Mouse (Mus musculus): ENCODE measurements around the gene Eno1. TPM values are rescaled to one million over a fixed set of nuclear protein-coding genes. Genes with fewer than 3 reads are reported as not detected.

Eno1 gene
- 1,990 and 2,045 TPM in 2 replicates for polyA plus RNA-seq (2015; fragmentation: Nextera tagmentation; extraction: Ambion mirVana)

DNA sequence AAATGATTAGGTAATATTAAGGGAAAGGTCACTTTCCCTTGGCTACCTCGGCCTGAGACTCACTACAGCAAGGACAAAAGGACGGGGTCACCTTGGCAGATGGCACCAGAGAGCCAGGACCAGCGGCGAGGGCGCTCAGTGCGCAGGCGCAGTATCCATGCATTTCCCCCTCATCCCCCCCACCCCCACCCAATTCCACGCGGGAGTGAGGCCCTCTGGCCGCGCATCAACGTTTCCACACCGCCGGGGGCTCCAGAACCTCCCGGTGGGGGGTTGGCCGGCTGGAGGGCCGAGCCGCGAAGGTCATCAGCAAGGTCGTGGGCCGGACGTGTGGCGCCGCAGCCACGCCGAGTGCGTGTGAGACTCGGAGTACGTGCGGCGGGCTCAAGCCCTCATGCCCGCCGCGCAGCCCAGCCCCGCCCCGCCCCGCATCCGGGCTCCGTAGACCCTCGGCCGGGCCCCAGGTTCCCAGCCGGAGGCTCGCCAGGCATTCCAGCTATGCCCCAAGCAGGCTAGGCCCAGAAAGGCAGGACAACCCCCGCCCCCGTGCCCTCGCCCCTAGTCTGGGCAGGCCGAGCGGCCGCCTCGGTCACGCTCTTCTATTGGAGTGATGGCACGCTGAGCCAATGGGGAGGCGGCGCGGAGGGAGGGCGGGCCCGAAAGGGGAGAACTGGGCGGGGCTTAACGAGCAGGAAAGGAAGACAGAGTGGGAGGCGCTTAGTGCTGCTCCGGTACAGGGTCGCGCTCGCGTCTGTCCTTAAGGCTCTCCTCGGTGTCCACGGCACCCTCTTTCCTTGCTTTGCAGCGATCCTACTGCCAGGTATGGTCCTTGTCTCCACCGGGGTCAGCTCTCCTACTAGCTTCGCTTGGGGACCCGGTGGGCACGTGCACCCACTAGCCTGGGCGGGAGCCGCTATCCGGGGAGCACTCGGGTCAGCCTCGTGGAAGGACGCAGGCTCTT is at the start of gene Eno1:
Gene Eno1, plus strand, starts transcription at position 201 of the 961 bp plus-strand sequence.
- Histone ChIP-seq H3K4me2 (replicated peaks; ENCODE audit: low read depth, low read length) (peak within 1 kb of the TSS; percentile 82), H3K9me3 (ENCODE audit: low read length) (no peaks in the 10 kb centered on the region), H3K4me1 (ENCODE audit: insufficient read depth, low read length) (peaks cover 46% of the 10 kb centered on the region), H3K36me3 (ENCODE audit: insufficient read depth, low read length) (peaks cover 22% of the 10 kb centered on the region), H3K27me3 (ENCODE audit: insufficient read depth, low read length) (no peaks in the 10 kb centered on the region), H3K9ac (replicated peaks; ENCODE audit: low read length) (peak within 1 kb of the TSS; percentile 96), H3K27ac (ENCODE audit: low read length) (peak within 1 kb of the TSS; percentile 99), H3K4me3 (ENCODE audit: low read length) (peak within 1 kb of the TSS; percentile 95)
- WGBS, result under 1% methylated on average over 72 of the region's 78 CpGs
- ATAC-seq (ENCODE audit: low FRiP score, low TSS enrichment), result peak; percentile 99

DNA sequence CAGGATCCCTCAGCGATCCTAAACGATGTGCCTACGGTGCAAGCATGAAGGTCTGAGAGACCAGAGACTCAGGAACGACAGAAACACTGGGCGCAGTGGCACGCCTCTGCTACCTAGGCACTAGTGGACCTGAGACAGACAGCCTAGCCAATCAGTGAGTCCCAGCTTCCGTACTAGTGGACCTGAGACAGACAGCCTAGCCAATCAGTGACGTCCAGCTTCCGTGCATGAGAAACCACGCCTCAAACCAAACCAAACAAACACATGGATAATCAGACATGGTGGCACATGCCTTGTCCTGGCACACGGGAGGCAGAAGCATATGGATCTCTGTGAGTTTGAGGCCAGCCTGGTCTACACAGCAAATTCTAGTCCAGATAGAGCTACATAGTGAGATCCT is 48.3 kb upstream of the Eno1 start:
- Histone ChIP-seq H3K4me3 (ENCODE audit: low read length) (no peak overlapping the region), H3K9ac (replicated peaks; ENCODE audit: low read length) (no peak overlapping the region), H3K27me3 (ENCODE audit: insufficient read depth, low read length) (no peaks in the 10 kb centered on the region), H3K27ac (ENCODE audit: low read length) (no peak overlapping the region), H3K4me1 (ENCODE audit: insufficient read depth, low read length) (no peaks in the 10 kb centered on the region), H3K36me3 (ENCODE audit: insufficient read depth, low read length) (no peaks in the 10 kb centered on the region), H3K4me2 (replicated peaks; ENCODE audit: low read depth, low read length) (no peak overlapping the region), H3K9me3 (ENCODE audit: low read length) (no peaks in the 10 kb centered on the region)
- 50% methylated on average over 11 of the region's 11 CpGs for WGBS
- ATAC-seq (ENCODE audit: low FRiP score, low TSS enrichment), result no peak

DNA sequence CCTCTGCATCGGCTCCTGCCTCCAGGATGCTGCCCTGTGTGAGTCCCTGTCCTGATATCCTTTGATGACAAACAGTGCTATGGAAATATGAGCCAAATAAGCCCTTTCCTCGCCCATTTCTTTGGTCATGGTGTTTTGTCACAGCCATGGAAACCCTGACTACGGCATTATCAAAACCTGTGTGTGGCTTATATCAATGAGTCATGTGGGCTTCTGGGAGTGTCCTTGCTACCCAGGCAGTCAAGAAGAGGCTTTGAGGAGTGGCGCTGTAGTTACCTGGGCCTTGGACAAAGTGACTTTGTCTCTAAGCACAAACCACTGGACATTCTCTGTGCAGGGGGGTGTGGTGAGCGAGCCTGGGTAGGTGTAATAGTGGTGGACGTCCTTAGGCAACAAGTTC is 44.3 kb upstream of the Eno1 start:
- 76% methylated on average over 6 of the region's 6 CpGs for WGBS
- Histone ChIP-seq H3K27ac (ENCODE audit: low read length) (no peak overlapping the region), H3K4me3 (ENCODE audit: low read length) (no peak overlapping the region), H3K27me3 (ENCODE audit: insufficient read depth, low read length) (no peaks in the 10 kb centered on the region), H3K4me1 (ENCODE audit: insufficient read depth, low read length) (no peaks in the 10 kb centered on the region), H3K9ac (replicated peaks; ENCODE audit: low read length) (no peak overlapping the region), H3K36me3 (ENCODE audit: insufficient read depth, low read length) (no peaks in the 10 kb centered on the region), H3K4me2 (replicated peaks; ENCODE audit: low read depth, low read length) (no peak overlapping the region), H3K9me3 (ENCODE audit: low read length) (no peaks in the 10 kb centered on the region)
- ATAC-seq (ENCODE audit: low FRiP score, low TSS enrichment), result no peak

DNA sequence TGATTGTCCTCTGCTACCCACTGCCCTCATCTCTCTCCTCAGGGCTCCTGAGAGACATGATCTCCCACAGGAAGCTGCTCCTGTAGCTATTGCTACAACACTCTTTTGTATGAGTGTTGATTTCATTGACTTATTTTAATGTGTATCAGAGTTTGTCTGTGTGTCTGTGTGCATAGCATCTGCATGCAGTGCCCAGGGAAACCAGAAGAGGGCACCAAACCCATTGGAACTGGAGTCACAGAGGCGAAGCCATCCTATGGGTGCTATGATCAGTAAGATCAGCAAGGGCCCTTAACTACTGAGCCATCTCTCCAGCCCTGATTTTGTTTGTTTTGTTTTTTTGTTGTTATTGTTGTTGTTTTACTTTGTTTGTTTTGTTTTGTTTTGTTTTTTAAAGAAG is 42.6 kb upstream of the Eno1 start:
- ATAC-seq (ENCODE audit: low FRiP score, low TSS enrichment), result no peak
- Histone ChIP-seq H3K4me3 (ENCODE audit: low read length) (no peak overlapping the region), H3K27me3 (ENCODE audit: insufficient read depth, low read length) (no peaks in the 10 kb centered on the region), H3K9me3 (ENCODE audit: low read length) (no peaks in the 10 kb centered on the region), H3K4me1 (ENCODE audit: insufficient read depth, low read length) (no peaks in the 10 kb centered on the region), H3K4me2 (replicated peaks; ENCODE audit: low read depth, low read length) (no peak overlapping the region), H3K36me3 (ENCODE audit: insufficient read depth, low read length) (no peaks in the 10 kb centered on the region), H3K27ac (ENCODE audit: low read length) (no peak overlapping the region), H3K9ac (replicated peaks; ENCODE audit: low read length) (no peak overlapping the region)
- WGBS, result 55% methylated on average over 1 of the region's 1 CpGs

DNA sequence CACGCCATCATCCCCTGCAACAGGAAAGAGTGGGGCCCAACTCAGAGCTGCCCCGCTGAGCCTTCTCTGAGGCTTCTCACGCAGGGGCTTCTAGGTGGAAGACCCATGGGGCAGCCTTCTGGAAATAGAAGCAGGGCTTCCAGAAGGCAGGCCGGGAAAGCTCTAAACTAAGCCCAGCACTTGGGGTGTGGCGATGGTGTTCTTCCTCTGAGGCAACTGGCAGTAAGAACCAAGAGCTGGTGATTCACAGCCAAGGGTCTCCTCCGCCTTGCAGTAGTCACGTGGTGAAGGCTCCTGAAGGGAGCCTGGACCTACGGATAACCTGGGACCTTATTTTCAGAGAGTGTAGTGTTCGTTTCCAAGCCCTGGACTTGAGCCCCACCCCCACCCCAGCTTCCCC is 38.3 kb upstream of the Eno1 start:
- no peak overlapping the region for H3K9ac ChIP-seq (replicated peaks; ENCODE audit: low read length)
- no peaks in the 10 kb centered on the region for H3K9me3 ChIP-seq (ENCODE audit: low read length)
- H3K4me3 ChIP-seq (ENCODE audit: low read length), result no peak overlapping the region
- WGBS, result 68% methylated on average over 9 of the region's 9 CpGs
- H3K4me2 ChIP-seq (replicated peaks; ENCODE audit: low read depth, low read length), result no peak overlapping the region
- H3K27ac ChIP-seq (ENCODE audit: low read length), result no peak overlapping the region
- ATAC-seq (ENCODE audit: low FRiP score, low TSS enrichment), result no peak
- no peaks in the 10 kb centered on the region; the same call in 1 of the 2 replicates for H3K36me3 ChIP-seq (ENCODE audit: insufficient read depth, low read length)
- no peaks in the 10 kb centered on the region for H3K4me1 ChIP-seq (ENCODE audit: insufficient read depth, low read length)
- no peaks in the 10 kb centered on the region for H3K27me3 ChIP-seq (ENCODE audit: insufficient read depth, low read length)

DNA sequence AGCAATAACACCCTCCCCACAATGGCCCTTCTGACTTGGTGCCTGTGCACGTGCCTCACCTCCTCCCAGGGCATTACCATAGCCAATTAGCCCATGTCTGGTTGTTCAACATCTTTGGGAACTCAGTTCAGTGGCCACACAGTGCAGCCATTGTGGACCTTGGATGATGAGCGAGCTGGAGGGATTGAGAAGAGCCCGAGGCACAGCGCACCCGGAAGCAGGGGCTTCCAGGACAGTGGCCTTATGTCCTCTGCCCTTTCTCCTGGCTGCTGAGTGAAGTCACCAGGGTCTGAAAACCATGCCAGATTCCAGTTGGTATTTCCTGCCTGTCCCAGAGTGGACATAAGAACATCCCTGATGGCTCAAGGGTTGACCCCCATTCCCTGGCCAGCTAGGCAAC is 35.3 kb upstream of the Eno1 start, which contains the start of gene Car6:
Gene Car6, minus strand, starts transcription at position 101 of the 400 bp plus-strand sequence.
- ATAC-seq (ENCODE audit: low FRiP score, low TSS enrichment), result no peak
- 68% methylated on average over 5 of the region's 5 CpGs for WGBS
- no peak within 1 kb of the TSS for H3K4me2 ChIP-seq (replicated peaks; ENCODE audit: low read depth, low read length)
- no peaks in the 10 kb centered on the region for H3K4me1 ChIP-seq (ENCODE audit: insufficient read depth, low read length)
- H3K9me3 ChIP-seq (ENCODE audit: low read length), result no peaks in the 10 kb centered on the region
- no peaks in the 10 kb centered on the region; the same call in 1 of the 2 replicates for H3K36me3 ChIP-seq (ENCODE audit: insufficient read depth, low read length)
- no peaks in the 10 kb centered on the region for H3K27me3 ChIP-seq (ENCODE audit: insufficient read depth, low read length)
- no peak within 1 kb of the TSS for H3K27ac ChIP-seq (ENCODE audit: low read length)
- no peak within 1 kb of the TSS for H3K9ac ChIP-seq (replicated peaks; ENCODE audit: low read length)
- no peak within 1 kb of the TSS for H3K4me3 ChIP-seq (ENCODE audit: low read length)

DNA sequence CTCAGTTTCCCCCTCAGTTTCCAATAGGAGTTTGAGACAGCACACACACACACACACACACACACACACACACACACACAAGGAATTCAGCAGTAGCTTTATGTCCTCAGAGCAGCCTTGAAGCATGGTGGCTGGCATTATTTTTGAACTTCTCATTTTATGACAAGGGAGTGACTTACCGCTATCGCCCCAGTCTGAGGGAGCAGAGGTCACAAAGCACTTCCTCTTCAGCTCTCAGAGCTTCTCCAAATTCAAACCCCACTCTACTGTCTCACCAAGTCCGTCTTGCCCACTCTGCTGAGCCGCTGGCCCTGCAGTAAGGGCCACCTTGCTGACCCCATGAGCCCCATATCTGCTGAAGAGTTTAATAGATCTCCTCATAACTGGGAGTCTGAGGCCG is 33.8 kb upstream of the Eno1 start:
- no peaks in the 10 kb centered on the region; the same call in 1 of the 2 replicates for H3K36me3 ChIP-seq (ENCODE audit: insufficient read depth, low read length)
- H3K27me3 ChIP-seq (ENCODE audit: insufficient read depth, low read length), result no peaks in the 10 kb centered on the region
- no peaks in the 10 kb centered on the region for H3K4me1 ChIP-seq (ENCODE audit: insufficient read depth, low read length)
- no peak for ATAC-seq (ENCODE audit: low FRiP score, low TSS enrichment)
- WGBS, result 70% methylated on average over 5 of the region's 5 CpGs
- H3K4me2 ChIP-seq (replicated peaks; ENCODE audit: low read depth, low read length), result no peak overlapping the region
- no peaks in the 10 kb centered on the region for H3K9me3 ChIP-seq (ENCODE audit: low read length)
- H3K4me3 ChIP-seq (ENCODE audit: low read length), result no peak overlapping the region
- H3K9ac ChIP-seq (replicated peaks; ENCODE audit: low read length), result no peak overlapping the region
- H3K27ac ChIP-seq (ENCODE audit: low read length), result no peak overlapping the region

DNA sequence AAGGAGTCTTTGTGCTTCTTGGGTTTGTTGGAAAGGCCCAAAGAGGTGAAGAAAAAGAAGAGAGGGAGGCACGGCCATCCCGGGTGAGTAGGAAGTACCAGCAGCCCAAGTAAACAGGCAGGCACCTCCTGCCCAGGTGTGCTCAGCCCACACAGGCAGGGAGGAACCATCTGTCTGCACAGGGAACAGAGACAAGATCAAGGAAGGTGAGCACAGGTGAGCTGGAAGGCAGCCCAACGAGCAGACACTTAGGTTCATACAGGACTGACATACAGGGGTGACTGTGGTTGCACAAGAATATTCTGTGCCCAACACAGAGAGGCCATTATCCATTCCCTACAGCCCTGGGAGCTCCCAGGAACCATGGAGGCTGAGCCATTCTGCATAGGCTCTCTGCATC is 31.6 kb upstream of the Eno1 start:
- no peaks in the 10 kb centered on the region for H3K27me3 ChIP-seq (ENCODE audit: insufficient read depth, low read length)
- no peak overlapping the region for H3K4me2 ChIP-seq (replicated peaks; ENCODE audit: low read depth, low read length)
- no peak overlapping the region for H3K9ac ChIP-seq (replicated peaks; ENCODE audit: low read length)
- WGBS, result 53% methylated on average over 3 of the region's 3 CpGs
- no peaks in the 10 kb centered on the region; the same call in 1 of the 2 replicates for H3K36me3 ChIP-seq (ENCODE audit: insufficient read depth, low read length)
- H3K9me3 ChIP-seq (ENCODE audit: low read length), result no peaks in the 10 kb centered on the region
- no peak overlapping the region for H3K4me3 ChIP-seq (ENCODE audit: low read length)
- no peak overlapping the region for H3K27ac ChIP-seq (ENCODE audit: low read length)
- no peaks in the 10 kb centered on the region for H3K4me1 ChIP-seq (ENCODE audit: insufficient read depth, low read length)
- no peak for ATAC-seq (ENCODE audit: low FRiP score, low TSS enrichment)

DNA sequence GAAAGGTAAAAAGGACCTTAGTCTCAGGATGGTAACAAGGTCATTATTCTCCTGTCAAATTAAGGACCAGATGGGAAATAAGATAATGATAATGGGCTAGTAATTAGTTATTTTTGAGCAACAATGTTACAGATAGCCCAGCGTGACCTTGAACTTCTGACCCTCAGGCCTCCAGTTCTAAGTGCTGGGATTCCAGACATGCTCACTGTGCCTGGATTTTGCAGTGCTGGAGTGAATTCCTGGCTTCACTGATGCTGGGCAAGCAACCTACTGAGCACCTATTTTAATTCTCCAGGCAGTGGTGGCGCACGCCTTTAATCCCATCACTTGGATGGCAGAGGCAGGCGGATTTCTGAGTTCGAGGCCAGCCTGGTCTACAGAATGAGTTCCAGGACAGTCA is 26.8 kb upstream of the Eno1 start:
- Histone ChIP-seq H3K4me2 (replicated peaks; ENCODE audit: low read depth, low read length) (no peak overlapping the region), H3K4me1 (ENCODE audit: insufficient read depth, low read length) (peaks cover 13% of the 10 kb centered on the region), H3K27me3 (ENCODE audit: insufficient read depth, low read length) (no peaks in the 10 kb centered on the region), H3K36me3 (ENCODE audit: insufficient read depth, low read length) (no peaks in the 10 kb centered on the region), H3K4me3 (ENCODE audit: low read length) (no peak overlapping the region), H3K27ac (ENCODE audit: low read length) (no peak overlapping the region), H3K9ac (replicated peaks; ENCODE audit: low read length) (no peak overlapping the region), H3K9me3 (ENCODE audit: low read length) (no peaks in the 10 kb centered on the region)
- no peak for ATAC-seq (ENCODE audit: low FRiP score, low TSS enrichment)
- 93% methylated on average over 5 of the region's 5 CpGs for WGBS

DNA sequence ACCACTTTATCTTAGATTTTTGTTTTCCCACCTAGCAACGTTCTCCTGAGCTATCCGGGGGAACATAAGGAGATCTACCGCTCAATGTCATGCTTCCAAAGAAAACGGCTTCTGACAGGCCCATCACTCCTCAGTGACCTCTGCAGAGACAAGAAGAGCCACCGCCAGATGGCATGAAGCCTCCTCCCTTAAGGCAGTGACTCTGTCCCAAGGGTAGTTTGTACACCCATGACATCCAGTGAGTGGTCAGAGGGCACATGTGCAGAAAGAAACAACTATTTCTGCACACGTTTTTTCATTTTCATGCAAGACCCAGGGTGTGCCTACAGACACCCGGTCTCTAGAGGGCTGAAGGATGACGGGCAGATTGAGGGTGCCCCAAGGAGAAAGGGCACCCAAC is 26.2 kb upstream of the Eno1 start:
- H3K27ac ChIP-seq (ENCODE audit: low read length), result no peak overlapping the region
- no peak for ATAC-seq (ENCODE audit: low FRiP score, low TSS enrichment)
- H3K9me3 ChIP-seq (ENCODE audit: low read length), result no peaks in the 10 kb centered on the region
- no peak overlapping the region for H3K9ac ChIP-seq (replicated peaks; ENCODE audit: low read length)
- H3K4me2 ChIP-seq (replicated peaks; ENCODE audit: low read depth, low read length), result no peak overlapping the region
- H3K36me3 ChIP-seq (ENCODE audit: insufficient read depth, low read length), result no peaks in the 10 kb centered on the region
- H3K4me3 ChIP-seq (ENCODE audit: low read length), result no peak overlapping the region
- H3K27me3 ChIP-seq (ENCODE audit: insufficient read depth, low read length), result no peaks in the 10 kb centered on the region
- H3K4me1 ChIP-seq (ENCODE audit: insufficient read depth, low read length), result peaks cover 13% of the 10 kb centered on the region
- WGBS, result 79% methylated on average over 8 of the region's 8 CpGs

All from kidney, embryonic 16.5 days (tissue).